Mouse (Mus musculus): Measurements from ENCODE around the gene Gm28778. TPM values are rescaled to one million over a fixed set of nuclear protein-coding genes. Genes with fewer than 3 reads are reported as not detected.
"Not testable (repeated sequence)": the region's sequence is repeated elsewhere in the genome, so short reads cannot be mapped to it uniquely, and the experiment has no call there.

Gene Gm28778
- under 1 TPM; 0.40 to 0.43 TPM for total RNA-seq (2021)
- long read RNA-seq, experiment 1, partial matches to known transcripts: 0 of 4 reads
- long read RNA-seq, experiment 1, other reads (novel, unspliced or antisense): 4 of 4 reads
- long read RNA-seq, experiment 2, partial matches to known transcripts: 0 of 4 reads
- long read RNA-seq, experiment 2, other reads (novel, unspliced or antisense): 4 of 4 reads

DNA sequence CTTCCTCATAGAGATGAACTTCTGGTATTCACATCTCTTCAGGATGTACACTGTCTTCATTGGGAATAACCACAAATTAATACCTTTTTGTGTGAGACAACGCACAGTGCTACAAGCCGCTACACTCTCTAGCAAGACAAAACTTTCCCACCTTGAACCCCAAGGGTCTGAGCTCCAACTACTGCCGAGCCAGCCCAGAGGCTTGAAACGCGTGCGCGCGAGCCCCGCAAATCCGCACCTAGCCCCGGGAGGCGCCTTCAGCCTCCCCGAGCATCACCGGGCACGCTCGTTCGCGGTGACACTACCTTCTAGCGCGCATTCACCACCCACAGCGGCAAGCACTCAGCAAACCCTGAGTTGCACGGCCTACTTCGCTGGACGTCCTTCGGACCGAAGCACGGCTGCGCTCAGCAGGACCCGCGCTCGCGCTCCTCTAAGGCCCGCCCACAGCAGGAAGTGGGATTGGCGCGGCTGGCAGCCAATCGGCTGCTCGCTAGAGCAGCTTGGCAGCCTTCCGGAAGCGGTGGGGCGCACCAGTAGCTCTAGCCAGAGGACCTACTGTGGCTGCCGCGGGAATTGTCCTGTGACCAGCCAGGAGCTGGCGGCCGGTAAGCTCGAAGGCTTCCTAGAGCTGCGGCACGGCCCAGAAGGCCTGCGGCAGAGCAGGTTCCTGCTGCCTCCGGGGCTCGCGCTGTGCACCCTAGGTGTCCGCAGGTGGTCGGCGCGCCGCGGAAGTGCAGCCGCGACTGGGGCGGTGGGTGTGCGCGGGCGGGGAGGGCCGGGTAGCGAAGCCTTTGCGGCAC is at the start of gene Gm28778, which contains the start of the genes Pms1 and Ormdl1:
Gene Gm28778 (plus strand): TSS at position 531 of the 803 bp plus-strand sequence.
Gene Pms1 (minus strand): TSS at position 438 of the 803 bp plus-strand sequence.
Gene Ormdl1 (plus strand): TSS at position 515 of the 803 bp plus-strand sequence.
- DNase-seq (ENCODE audit: low spot score): peak; percentile 96

DNA sequence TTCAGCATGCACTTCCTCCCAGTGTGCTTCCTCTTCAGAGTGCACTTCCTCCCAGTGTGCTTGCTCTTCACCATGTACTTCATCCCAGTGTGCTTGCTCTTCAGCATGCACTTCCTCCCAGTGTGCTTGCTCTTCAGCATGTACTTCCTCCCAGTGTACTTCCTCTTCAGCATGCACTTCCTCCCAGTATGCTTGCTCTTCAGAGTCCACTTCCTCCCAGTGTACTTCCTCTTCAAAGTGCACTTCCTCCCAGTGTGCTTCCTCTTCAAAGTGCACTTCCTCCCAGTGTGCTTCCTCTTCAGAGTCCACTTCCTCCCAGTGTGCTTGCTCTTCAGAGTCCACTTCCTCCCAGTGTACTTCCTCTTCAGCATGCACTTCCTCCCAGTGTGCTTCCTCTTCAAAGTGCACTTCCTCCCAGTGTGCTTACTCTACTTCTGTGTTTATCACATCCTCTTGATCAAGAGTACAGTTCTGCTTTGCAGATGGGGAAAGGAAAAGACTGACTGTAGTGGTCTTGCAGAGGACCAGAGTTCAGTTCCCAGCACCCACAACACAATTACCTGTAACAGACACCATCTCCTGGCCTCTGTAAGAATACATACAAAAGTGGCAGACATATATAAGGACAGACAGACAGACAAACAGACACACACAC is 31.8 kb upstream of the Gm28778 start:
- not testable (repeated sequence) for DNase-seq (ENCODE audit: low spot score)

DNA sequence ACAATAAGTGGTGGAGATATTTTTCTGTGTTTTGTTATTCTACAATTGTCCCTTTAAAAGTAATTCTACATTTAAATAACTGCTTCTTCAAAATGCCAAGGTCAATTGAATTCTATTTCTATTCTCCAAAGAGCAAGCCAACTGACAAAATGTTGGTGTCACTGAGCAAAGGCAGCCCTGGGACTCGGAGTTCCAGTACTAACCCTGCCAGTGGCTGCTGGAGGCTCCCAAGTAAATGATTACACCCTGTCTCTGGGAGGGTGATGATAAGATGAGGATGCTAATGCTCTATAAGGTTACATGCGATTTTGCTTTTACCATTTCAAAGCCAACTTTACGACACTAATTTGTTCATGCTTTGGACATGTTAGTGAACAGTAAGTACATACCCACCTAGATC is 27.0 kb upstream of the Gm28778 start:
- peak; percentile 4 for DNase-seq (ENCODE audit: low spot score)

DNA sequence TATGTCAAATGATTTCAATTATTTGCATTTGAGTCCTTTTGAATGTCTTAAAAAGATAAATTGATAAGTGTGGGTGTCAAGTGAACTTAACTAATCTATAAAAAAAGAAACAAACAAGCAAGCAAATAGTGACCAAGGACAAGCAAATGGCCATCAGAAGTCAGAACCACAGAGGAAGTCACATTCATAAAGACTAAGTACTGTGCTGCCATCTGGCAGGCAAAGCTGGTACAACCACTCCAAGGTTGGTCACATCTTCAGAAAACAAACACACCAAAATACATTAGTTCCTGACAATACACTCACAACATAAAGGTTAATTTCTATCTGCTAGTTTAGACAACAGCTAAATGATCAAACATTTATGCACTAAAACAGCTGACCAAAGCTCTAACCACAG is 24.3 kb upstream of the Gm28778 start:
- peak; percentile 31 for DNase-seq (ENCODE audit: low spot score)

DNA sequence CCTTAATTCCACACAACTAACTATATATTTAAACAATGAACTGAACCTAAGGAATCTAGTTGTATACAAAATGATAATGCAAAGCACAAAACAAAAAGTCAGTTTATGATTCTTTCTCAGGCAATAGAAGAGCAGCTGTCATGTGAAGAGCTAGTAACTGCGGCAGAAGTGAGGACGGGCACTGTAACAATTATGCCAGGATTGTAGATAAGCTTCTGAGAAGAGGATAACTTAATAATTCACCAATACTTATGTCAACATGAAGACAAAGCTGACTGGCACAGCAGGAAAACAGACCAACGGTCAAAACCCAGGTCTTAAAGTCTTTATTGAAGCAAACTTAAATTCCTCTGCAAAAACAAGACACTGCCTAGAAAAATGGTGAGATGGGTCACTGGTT is 5.7 kb upstream of the Gm28778 start:
- DNase-seq (ENCODE audit: low spot score): no peak

DNA sequence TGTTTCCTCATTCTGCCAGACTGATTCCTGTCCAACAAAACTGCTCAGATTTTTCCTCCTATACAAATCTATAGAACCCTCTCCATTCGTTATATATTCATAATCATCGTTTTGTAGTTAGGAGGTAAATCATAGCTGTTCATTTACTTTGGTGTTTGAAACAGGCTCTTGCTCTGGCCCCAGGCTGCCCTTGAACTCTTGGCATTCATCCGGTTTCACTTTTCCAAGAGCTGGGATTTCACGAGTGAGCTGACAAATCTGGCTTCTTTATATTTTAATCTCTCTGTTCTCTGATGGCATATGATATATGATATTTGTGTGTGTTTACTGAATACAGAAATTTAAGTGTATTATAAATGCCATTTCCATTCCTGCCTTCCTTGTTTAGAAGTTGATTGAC is 3.6 kb downstream of the Gm28778 start:
- no peak for DNase-seq (ENCODE audit: low spot score)

DNA sequence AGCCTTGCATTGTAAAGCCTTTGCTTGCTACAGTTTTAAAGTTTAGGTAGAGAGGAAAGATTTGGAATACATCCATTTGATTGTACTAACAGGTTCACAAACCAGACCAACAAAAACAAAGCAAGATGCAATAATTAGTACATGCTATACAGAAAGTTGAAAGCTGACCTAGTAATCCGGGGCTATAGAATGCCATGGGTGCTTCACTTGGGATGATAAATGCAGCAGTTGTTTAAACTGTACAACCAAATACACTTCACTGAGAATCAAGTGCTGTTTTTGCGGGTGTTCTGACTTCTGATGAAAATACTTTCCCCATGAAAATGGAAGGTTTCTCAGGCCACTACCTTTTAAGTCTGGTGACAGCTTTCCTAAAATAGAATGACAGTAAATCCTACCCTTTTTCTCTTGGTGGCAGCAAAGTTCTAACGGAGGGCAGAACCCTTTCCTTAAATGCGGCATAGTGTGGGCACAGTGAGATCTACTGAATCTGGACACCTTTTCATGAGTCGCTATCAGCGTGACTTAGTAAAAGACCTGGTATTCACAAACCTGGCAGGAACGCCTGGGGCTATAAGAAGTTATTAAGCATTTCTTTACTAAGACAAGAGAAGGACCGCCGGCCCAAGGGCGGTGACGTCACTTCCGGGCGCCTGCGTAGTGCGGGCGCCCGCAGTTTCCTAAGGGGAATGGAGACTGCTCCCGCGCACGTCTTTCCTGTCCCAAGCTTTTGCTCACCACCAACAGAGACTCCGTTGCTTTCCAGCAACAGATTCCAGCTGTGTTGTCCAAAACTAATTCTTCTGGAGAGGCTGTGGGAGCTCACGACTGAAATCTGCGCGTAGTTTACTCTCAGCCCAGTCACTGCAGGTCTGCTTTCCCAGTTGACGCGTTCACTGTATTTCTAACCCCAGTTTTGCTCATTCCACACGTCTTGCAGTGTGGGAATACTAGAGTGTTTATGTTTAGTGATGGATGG is 16.4 kb downstream of the Gm28778 start, which contains the start of gene Osgepl1:
Gene Osgepl1 (plus strand): TSS at position 636 of the 979 bp plus-strand sequence.
- peak; percentile 81 for DNase-seq (ENCODE audit: low spot score)

DNA sequence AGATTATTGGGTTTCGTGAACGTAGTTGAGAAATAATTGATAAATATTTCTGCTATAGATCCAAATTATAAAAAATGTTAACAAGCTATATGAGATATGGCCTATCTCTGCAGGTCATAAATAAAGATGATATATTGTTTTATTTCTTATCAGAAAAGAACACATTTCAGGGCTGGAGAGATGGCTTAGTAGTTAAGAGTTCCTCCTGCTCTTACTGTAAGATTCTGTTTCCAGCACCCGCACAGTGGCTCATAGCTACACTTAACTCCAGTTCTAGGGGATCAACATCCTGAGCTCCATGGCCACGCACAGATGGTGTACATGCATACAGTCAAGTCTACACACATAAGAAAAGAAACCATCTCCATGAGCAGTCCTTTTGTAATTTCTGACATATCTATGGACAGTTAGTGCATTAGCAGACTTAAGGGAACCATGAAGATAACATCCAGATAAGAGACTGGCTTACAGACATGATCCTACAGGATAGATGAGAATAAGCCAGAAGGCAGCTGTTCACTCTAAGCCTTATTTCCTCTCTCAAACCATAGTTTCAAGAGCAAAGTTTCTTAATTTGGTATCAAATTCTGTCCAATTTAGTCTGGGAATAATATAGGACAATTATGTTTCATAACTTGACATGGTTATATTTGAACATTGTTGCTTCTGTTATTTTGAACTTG is 24.9 kb downstream of the Gm28778 start:
- DNase-seq (ENCODE audit: low spot score): no peak

DNA sequence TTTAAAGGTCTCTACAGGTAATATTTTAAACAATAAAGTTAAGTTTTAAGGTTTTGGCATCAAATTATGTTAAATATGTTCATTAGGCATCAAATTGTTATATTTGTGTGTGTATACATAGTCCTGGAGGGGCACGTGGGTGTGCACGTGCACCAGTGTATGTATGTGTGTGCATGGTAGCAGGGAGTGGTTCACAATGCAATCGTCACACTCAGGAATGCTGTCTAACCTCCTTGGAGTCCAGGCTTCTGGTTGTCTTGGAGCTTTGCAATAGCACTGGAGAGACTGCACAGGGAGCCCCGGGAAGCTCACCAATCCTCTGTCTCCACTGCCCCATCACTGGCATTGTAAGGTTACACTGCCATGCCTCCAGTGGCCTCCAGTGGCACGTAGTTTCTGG is 26.3 kb downstream of the Gm28778 start:
- DNase-seq (ENCODE audit: low spot score): no peak

DNA sequence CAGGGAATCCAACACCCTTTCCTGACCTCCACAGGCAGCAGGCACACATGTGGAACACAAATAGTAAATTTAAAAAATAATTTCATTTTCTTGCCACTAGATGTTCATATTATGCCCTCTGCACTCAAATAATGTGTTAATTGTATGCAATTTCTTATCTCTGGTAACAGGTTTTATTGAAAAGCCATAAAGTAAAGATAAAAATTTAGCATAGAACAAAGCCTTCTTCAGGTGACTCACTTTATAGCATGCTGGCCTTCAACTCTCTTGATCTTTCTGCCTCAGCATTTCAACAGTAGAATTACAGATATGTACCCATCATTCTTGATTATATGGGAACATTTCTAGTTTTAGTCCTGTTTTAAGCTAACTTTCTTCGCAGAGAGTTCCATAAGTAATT is 27.4 kb downstream of the Gm28778 start:
- DNase-seq (ENCODE audit: low spot score): no peak

DNA sequence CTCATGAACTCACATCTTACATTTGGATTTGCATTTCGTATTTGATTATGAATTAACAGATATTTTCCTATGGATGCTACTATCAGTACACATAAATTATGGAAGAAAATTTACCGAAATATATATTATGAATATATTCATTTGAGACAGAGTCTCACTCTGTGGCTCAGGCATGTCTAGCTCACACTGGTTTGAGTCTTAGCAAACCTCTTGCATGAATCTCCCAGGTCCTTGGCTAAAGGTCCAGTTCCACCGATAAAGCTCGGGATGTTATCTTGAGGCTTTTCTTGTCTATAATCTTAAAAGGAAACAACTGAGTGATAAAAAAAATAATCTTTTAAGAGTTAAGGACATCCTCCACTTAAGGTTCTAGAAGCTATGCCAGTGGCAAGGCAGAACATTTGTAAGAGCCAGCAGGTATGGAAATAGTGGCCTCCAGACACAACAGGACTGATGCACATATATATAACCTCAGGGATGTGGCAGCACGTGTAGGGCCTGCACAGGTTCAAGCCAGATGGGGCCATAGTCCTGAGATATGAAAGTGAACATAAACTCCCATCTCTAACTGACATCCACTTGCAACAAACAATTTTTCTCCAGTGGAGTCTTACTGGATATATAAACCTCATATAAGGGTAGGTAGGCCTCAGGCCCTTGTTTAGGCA is 28.1 kb downstream of the Gm28778 start:
- no peak for DNase-seq (ENCODE audit: low spot score)

DNA sequence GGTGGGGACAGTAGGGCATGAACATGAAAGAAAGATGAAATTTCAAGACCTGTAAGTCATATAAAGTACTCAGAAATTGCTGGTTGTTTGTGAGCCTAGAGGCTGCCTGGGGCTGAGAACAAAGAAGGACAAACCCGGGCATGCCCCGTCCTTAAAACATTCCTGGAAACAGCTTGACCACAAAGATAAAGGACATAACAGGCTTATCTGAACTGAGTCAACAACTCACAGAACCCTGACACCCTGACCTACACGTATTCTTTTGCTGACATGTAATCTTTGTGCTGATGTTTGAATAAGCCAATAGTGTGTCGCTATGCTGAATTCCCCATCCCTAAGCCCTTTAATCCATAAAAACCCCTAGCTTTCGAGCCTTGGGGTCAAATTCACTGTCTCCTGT is 36.6 kb downstream of the Gm28778 start:
- not testable (repeated sequence) for DNase-seq (ENCODE audit: low spot score)

DNA sequence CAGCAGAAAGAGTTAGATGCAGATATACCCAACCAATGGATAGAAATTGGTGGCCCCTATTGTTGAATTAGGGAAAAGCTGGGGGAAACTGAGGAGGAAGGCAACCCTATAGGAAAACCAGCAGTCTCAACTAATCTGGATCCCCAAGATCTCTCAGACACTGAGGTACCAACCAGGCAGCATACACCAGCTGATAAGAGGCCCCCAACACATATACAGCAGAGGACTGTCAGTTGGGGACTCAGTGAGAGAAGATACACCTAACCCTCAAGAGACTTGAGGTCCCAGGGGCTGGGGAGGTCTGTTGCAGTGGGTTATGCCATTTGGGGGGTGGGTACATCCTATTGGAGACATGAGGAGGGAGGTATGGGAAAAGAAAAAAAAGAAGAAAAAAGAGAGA is 38.6 kb downstream of the Gm28778 start:
- DNase-seq (ENCODE audit: low spot score): no peak

DNA sequence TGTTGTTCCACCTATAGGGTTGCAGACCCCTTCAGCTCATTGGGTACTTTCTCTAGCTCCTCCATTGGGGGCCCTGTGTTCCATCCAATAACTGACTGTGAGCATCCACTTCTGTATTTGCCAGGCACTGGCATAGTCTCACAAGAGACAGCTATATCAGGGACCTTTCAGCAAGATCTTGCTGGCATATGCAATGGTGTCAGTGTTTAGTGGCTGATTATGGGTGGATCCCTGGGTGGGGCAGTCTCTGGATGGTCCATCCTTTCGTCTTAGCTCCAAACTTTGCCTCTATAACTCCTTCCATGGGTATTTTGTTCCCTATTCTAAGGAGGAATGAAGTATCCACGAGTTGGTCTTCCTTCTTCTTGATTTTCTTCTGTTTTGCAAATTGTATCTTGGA is 40.5 kb downstream of the Gm28778 start:
- DNase-seq (ENCODE audit: low spot score): not testable (repeated sequence)

DNA sequence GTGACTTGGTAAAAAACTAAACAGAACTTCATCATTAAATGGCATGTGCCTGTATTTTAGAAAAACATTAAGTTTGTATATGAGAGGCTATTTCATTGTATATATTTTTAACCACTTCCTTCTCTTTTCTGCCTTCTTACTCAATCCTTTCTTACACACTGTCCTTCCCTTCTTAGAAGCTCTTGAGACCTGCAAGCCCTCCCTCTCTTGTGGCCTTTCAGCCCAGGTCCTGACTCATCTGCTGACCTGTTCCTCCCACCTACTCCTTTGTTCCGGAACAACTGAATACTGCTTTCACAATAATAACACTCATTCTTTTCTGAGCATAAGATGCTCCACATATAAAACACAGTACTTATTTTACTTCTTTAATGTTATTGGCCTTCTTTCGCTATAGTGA is 44.2 kb downstream of the Gm28778 start:
- DNase-seq (ENCODE audit: low spot score): no peak

DNA sequence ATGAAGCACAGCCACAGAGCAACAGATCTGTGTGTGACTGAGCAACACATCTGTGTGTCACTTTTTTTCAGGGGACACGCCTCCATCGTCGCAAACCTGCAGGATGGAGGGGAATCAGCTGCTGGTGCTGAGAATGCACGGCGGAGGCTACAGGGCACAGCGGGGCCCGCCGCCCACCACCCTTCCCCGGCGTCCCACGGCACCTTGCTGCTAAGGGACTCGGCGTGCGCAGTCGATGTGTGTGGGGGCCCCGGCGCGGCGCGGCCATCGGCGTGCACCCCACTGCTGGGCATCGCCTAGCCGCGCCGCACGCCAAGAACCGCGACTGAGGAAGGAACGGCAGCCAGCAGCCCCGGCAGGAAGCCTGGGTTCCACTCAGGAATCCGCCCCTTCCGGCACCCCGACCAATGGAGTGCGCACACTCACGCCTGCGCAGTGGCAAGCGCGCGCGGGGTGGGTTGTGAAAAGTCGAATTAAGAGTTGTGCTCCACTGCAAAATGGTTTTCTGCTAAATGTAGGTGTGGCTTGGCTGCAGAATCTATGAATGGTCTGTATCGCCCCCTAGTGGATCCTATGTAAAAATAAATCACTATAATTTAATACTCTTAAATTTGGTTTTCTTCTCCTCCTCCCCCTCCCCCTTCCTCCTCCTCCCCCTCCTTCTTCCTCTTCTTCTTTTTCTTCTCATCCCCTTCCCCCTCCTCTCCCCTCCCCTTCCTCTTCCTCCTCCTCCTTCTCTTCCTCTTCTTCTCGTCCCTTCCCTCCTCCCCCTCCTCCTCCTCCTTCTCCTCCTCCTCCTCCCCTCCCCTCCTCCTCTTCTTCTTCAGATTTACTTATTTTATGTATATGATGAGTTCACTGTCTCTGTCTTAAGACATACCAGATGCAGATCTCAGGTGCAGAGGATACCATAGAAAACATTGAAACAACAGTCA is 55.7 kb downstream of the Gm28778 start, which contains the start of the genes Asdurf, Gm28551 and Asnsd1:
Gene Asdurf (minus strand): TSS at position 293 of the 935 bp plus-strand sequence.
Gene Gm28551 (minus strand): TSS at position 341 of the 935 bp plus-strand sequence.
Gene Asnsd1 (minus strand): TSS at position 426 of the 935 bp plus-strand sequence.
- peak; percentile 97 for DNase-seq (ENCODE audit: low spot score)

DNA sequence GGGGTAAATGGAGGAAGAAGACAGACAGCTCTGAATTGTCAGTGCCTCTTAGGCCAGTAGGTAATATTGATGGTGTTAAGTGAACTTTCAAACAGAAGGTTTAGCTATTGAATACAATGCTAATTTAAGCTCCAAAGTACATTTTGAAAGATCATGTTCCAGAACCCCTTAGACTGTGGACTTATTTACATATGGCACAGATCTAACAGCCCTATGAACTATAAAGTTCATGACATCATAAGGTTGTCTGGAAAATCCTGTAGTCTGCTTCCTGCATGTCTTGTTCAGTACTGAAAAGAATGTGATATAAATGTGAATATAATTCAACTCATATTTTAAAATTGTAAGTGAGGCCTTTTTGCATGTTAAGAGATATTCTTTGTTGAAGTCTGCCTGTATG is 62.1 kb downstream of the Gm28778 start:
- no peak for DNase-seq (ENCODE audit: low spot score)
